Mouse (Mus musculus): ENCODE results near the gene Plekhm2. TPM values are rescaled to one million over a fixed set of nuclear protein-coding genes. Genes with fewer than 3 reads are reported as not detected.

Plekhm2 gene
- polyA plus RNA-seq, 1 experiment from 2014 or later: 7.6 TPM

GRCm38 (mm10) chr4:141599251-141600141 is 65.2 kb downstream of the Plekhm2 start:
- peaks cover 18% of the 10 kb centered on the region for H3K4me1 ChIP-seq
- no peaks in the 10 kb centered on the region for H3K9me3 ChIP-seq
- H3K4me2 ChIP-seq (replicated peaks): peak overlapping the region; percentile 91
- no peak overlapping the region for H3K27ac ChIP-seq (replicated peaks)
- peaks cover 25% of the 10 kb centered on the region for H3K27me3 ChIP-seq
- no peaks in the 10 kb centered on the region for H3K36me3 ChIP-seq
- H3K9ac ChIP-seq (replicated peaks): peak overlapping the region; percentile 63
- peak; percentile 18; the same call in 1 of the 2 replicates for ATAC-seq (replicated peaks)
- WGBS: 2% methylated on average over 42 of the region's 57 CpGs
- peak overlapping the region; percentile 57 for H3K4me3 ChIP-seq

GRCm38 (mm10) chr4:141598894-141599250 is 65.8 kb downstream of the Plekhm2 start:
- Histone ChIP-seq H3K27me3 (peaks cover 25% of the 10 kb centered on the region), H3K9ac (replicated peaks) (peak overlapping the region; percentile 63), H3K9me3 (no peaks in the 10 kb centered on the region), H3K27ac (replicated peaks) (no peak overlapping the region), H3K36me3 (no peaks in the 10 kb centered on the region), H3K4me1 (peaks cover 18% of the 10 kb centered on the region), H3K4me3 (peak overlapping the region; percentile 57), H3K4me2 (replicated peaks) (peak overlapping the region; percentile 91)
- WGBS: 5% methylated on average over 9 of the region's 9 CpGs
- no peak for ATAC-seq (replicated peaks)

- Histone ChIP-seq H3K4me3 (peak overlapping the region; percentile 57), H3K27ac (replicated peaks) (no peak overlapping the region), H3K27me3 (peaks cover 25% of the 10 kb centered on the region), H3K9me3 (no peaks in the 10 kb centered on the region), H3K4me2 (replicated peaks) (peak overlapping the region; percentile 91), H3K9ac (replicated peaks) (peak overlapping the region; percentile 16; the same call in 1 of the 2 replicates), H3K4me1 (peaks cover 18% of the 10 kb centered on the region), H3K36me3 (no peaks in the 10 kb centered on the region)
- ATAC-seq (replicated peaks): no peak
- WGBS: 3% methylated on average over 19 of the region's 19 CpGs
Observed at GRCm38 (mm10) chr4:141598199-141598893, 66.4 kb downstream of the Plekhm2 start.

GRCm38 (mm10) chr4:141596700-141597328 is 67.9 kb downstream of the Plekhm2 start:
- no peaks in the 10 kb centered on the region for H3K36me3 ChIP-seq
- no peak overlapping the region for H3K4me3 ChIP-seq
- peaks cover 18% of the 10 kb centered on the region for H3K4me1 ChIP-seq
- no peak overlapping the region for H3K27ac ChIP-seq (replicated peaks)
- no peak for ATAC-seq (replicated peaks)
- peaks cover 25% of the 10 kb centered on the region for H3K27me3 ChIP-seq
- no peak overlapping the region for H3K4me2 ChIP-seq (replicated peaks)
- WGBS: 86% methylated on average over 8 of the region's 8 CpGs
- no peaks in the 10 kb centered on the region for H3K9me3 ChIP-seq
- no peak overlapping the region for H3K9ac ChIP-seq (replicated peaks)

GRCm38 (mm10) chr4:141595605-141596268 is 69.0 kb downstream of the Plekhm2 start:
- H3K9ac ChIP-seq (replicated peaks): no peak overlapping the region
- ATAC-seq (replicated peaks): no peak
- H3K4me3 ChIP-seq: no peak overlapping the region

GRCm38 (mm10) chr4:141595138-141595537 is 69.6 kb downstream of the Plekhm2 start:
- H3K4me2 ChIP-seq (replicated peaks): no peak overlapping the region
- peaks cover 22% of the 10 kb centered on the region for H3K27me3 ChIP-seq
- H3K9ac ChIP-seq (replicated peaks): no peak overlapping the region
- no peak overlapping the region for H3K27ac ChIP-seq (replicated peaks)
- no peaks in the 10 kb centered on the region for H3K36me3 ChIP-seq
- 92% methylated on average over 11 of the region's 11 CpGs for WGBS
- H3K4me1 ChIP-seq: peaks cover 18% of the 10 kb centered on the region
- no peak for ATAC-seq (replicated peaks)
- H3K4me3 ChIP-seq: no peak overlapping the region
- H3K9me3 ChIP-seq: no peaks in the 10 kb centered on the region

More at GRCm38 (mm10) chr4:141595605-141596268, 69.0 kb downstream of the Plekhm2 start:
- Histone ChIP-seq H3K4me1 (peaks cover 18% of the 10 kb centered on the region), H3K27me3 (peaks cover 25% of the 10 kb centered on the region), H3K9me3 (no peaks in the 10 kb centered on the region), H3K36me3 (no peaks in the 10 kb centered on the region), H3K4me2 (replicated peaks) (no peak overlapping the region), H3K27ac (replicated peaks) (no peak overlapping the region)
- WGBS: 78% methylated on average over 9 of the region's 9 CpGs

- Histone ChIP-seq H3K36me3 (no peaks in the 10 kb centered on the region), H3K4me3 (no peak overlapping the region), H3K4me2 (replicated peaks) (no peak overlapping the region), H3K9me3 (no peaks in the 10 kb centered on the region), H3K4me1 (no peaks in the 10 kb centered on the region), H3K9ac (replicated peaks) (no peak overlapping the region), H3K27ac (replicated peaks) (no peak overlapping the region), H3K27me3 (no peaks in the 10 kb centered on the region)
- WGBS: 21% methylated on average over 3 of the region's 3 CpGs
- no peak for ATAC-seq (replicated peaks)
Observed at GRCm38 (mm10) chr4:141591547-141591946, 73.2 kb downstream of the Plekhm2 start.

- ATAC-seq (replicated peaks): no peak
- H3K27me3 ChIP-seq: no peaks in the 10 kb centered on the region
- 95% methylated on average over 8 of the region's 8 CpGs for WGBS
- no peaks in the 10 kb centered on the region for H3K9me3 ChIP-seq
- H3K4me1 ChIP-seq: no peaks in the 10 kb centered on the region
- no peak overlapping the region for H3K9ac ChIP-seq (replicated peaks)
- no peaks in the 10 kb centered on the region for H3K36me3 ChIP-seq
- H3K4me2 ChIP-seq (replicated peaks): no peak overlapping the region
- no peak overlapping the region for H3K27ac ChIP-seq (replicated peaks)
- no peak overlapping the region for H3K4me3 ChIP-seq
Observed at GRCm38 (mm10) chr4:141583919-141584318, 80.8 kb downstream of the Plekhm2 start.

- no peak for ATAC-seq (replicated peaks)
- WGBS: 84% methylated on average over 13 of the region's 13 CpGs
Observed at GRCm38 (mm10) chr4:141581051-141581450, 83.6 kb downstream of the Plekhm2 start.

GRCm38 (mm10) chr4:141578833-141579232 is 85.9 kb downstream of the Plekhm2 start:
- no peak overlapping the region for H3K4me3 ChIP-seq
- H3K27ac ChIP-seq (replicated peaks): no peak overlapping the region
- no peak overlapping the region for H3K9ac ChIP-seq (replicated peaks)
- no peaks in the 10 kb centered on the region for H3K9me3 ChIP-seq
- 81% methylated on average over 3 of the region's 3 CpGs for WGBS
- H3K27me3 ChIP-seq: no peaks in the 10 kb centered on the region
- ATAC-seq (replicated peaks): no peak
- H3K4me2 ChIP-seq (replicated peaks): no peak overlapping the region
- H3K36me3 ChIP-seq: no peaks in the 10 kb centered on the region
- H3K4me1 ChIP-seq: peaks cover 4% of the 10 kb centered on the region; the same call in 1 of the 2 replicates

More at GRCm38 (mm10) chr4:141581051-141581450, 83.6 kb downstream of the Plekhm2 start:
- no peak overlapping the region for H3K27ac ChIP-seq (replicated peaks)
- no peaks in the 10 kb centered on the region for H3K36me3 ChIP-seq
- H3K4me3 ChIP-seq: no peak overlapping the region
- no peaks in the 10 kb centered on the region for H3K4me1 ChIP-seq
- no peak overlapping the region for H3K4me2 ChIP-seq (replicated peaks)
- no peaks in the 10 kb centered on the region for H3K9me3 ChIP-seq
- no peak overlapping the region for H3K9ac ChIP-seq (replicated peaks)
- H3K27me3 ChIP-seq: no peaks in the 10 kb centered on the region

GRCm38 (mm10) chr4:141576877-141577276 is 87.8 kb downstream of the Plekhm2 start:
- H3K27ac ChIP-seq (replicated peaks): no peak overlapping the region
- WGBS: 94% methylated on average over 7 of the region's 7 CpGs
- ATAC-seq (replicated peaks): no peak
- H3K9ac ChIP-seq (replicated peaks): no peak overlapping the region
- peaks cover 4% of the 10 kb centered on the region; the same call in 1 of the 2 replicates for H3K4me1 ChIP-seq
- no peak overlapping the region for H3K4me3 ChIP-seq
- no peaks in the 10 kb centered on the region for H3K9me3 ChIP-seq
- no peak overlapping the region for H3K4me2 ChIP-seq (replicated peaks)
- H3K36me3 ChIP-seq: no peaks in the 10 kb centered on the region
- H3K27me3 ChIP-seq: no peaks in the 10 kb centered on the region
